Mouse (Mus musculus) kidney, embryonic 14.5 days (tissue): Measurements from ENCODE around the gene Large1. TPM values are rescaled to one million over a fixed set of nuclear protein-coding genes. Genes with fewer than 3 reads are reported as not detected.

ENCODE experiments used
- ATAC-seq: fragments of 200-750 bp; cut with Nextera tagmentation; 2 replicates; pipeline ENCODE4 v1.8.0; 2017; ENCODE audit warnings: moderate number of reproducible peaks, mild to moderate bottlenecking, moderate TSS enrichment, moderate library complexity; ENCODE audit not compliant: low FRiP score, low TSS enrichment
- H3K27ac ChIP-seq: fragments of 300-500 bp; sonication (generic); 2 replicates; pipeline ENCODE4 v1.5.1; 2014; ENCODE audit warnings: low read depth, mild to moderate bottlenecking, low read length, moderate library complexity, mixed read lengths
- H3K27me3 ChIP-seq: fragments of 300-500 bp; sonication (generic); 2 replicates; pipeline ENCODE4 v1.6.1; 2014; ENCODE audit warnings: mild to moderate bottlenecking, low read length; ENCODE audit not compliant: control insufficient read depth, insufficient read depth
- H3K36me3 ChIP-seq: fragments of 300-500 bp; sonication (generic); 2 replicates; pipeline ENCODE4 v1.6.1; 2014; ENCODE audit warnings: low read length, mixed read lengths; ENCODE audit not compliant: control insufficient read depth, insufficient read depth
- H3K4me1 ChIP-seq: fragments of 300-500 bp; sonication (generic); 2 replicates; pipeline ENCODE4 v1.6.1; 2014; ENCODE audit warnings: low read length, mixed read lengths; ENCODE audit not compliant: control insufficient read depth, insufficient read depth
- H3K4me2 ChIP-seq: fragments of 300-500 bp; sonication (generic); replicated peaks from 2 replicates; pipeline ENCODE4 v1.6.1; 2014; ENCODE audit warnings: low read depth, mild to moderate bottlenecking, low read length
- H3K4me3 ChIP-seq: fragments of 300-500 bp; sonication (generic); 2 replicates; pipeline ENCODE4 v1.5.1; 2014; ENCODE audit warnings: mild to moderate bottlenecking, low read length
- H3K9ac ChIP-seq: fragments of 300-500 bp; sonication (generic); 2 replicates; pipeline ENCODE4 v1.6.1; 2014; ENCODE audit warnings: low read depth, mild to moderate bottlenecking, low read length, moderate library complexity
- H3K9me3 ChIP-seq: fragments of 300-500 bp; sonication (generic); 2 replicates; pipeline ENCODE4 v1.6.1; 2016; ENCODE audit warnings: low read length; ENCODE audit not compliant: control insufficient read depth
- WGBS: fragments of 180-500 bp; shearing (Covaris S2); extraction: QIAGEN DNeasy Blood & Tissue Kit; methylation state at CpG from one replicate; pipeline ENCODE4 v1.1.7; 2014; 5-methylcytosine and 5-hydroxymethylcytosine counted together
- polyA plus RNA-seq: library from polyadenylated mRNA; unstranded; fragments of >200 nt; fragmentation: Nextera tagmentation; extraction: Ambion mirVana; gene quantifications from 2 replicates; pipeline ENCODE4 v1.2.1, GENCODE M21; 2014

Large1 gene
- polyA plus RNA-seq, 1 experiment from 2014 or later, result 10.4 TPM

DNA sequence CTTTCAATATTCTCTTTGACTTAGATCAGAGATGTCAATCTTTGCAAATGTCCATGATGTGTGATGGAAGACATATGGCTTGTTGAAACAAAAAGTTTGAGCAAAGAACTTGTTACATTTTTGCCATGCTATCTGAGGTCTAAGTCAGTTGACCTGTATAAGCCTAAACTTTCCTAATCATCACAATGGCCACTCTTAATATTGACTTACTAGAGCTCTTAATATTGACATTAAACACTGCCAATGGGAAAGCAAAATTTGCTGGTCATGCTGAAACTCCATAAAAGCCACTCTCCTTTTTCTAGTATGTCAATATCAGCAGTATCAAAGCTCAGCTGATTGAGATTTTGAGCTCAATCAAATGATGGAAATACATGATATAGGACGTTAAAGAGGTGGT is 298.6 kb downstream of the Large1 start:
- H3K9me3 ChIP-seq, result no peaks in the 10 kb centered on the region
- no peak for ATAC-seq
- H3K9ac ChIP-seq, result no peak overlapping the region
- no peak overlapping the region for H3K4me2 ChIP-seq
- no peaks in the 10 kb centered on the region for H3K36me3 ChIP-seq
- H3K4me3 ChIP-seq, result no peak overlapping the region
- 0 out of 2 replicates have a peak, but pooled peaks cover 2% of the 10 kb centered on the region for H3K4me1 ChIP-seq
- no peak overlapping the region for H3K27ac ChIP-seq
- H3K27me3 ChIP-seq, result no peaks in the 10 kb centered on the region
- WGBS, result 62% methylated on average over 1 of the region's 1 CpGs

DNA sequence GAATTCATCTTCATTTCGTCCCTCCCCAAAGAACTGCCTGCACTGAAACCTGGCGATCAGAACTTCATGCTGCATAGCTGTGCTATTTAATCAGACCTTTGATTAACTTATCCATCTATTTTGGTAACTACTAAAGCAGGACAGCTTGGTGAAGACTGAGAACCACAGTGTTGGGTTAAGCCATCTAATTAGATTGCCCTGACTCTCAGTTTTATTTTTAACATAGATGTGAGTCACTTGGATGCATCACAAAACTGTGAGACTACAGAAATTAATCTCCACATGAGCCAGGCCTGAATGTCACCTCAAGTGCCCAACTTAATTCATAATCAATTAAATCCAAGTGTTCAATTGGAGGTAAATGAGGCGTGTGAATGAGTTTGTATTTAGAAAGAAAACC is 299.5 kb downstream of the Large1 start:
- Histone ChIP-seq H3K4me1 (0 out of 2 replicates have a peak, but pooled peaks cover 2% of the 10 kb centered on the region), H3K36me3 (no peaks in the 10 kb centered on the region), H3K4me3 (no peak overlapping the region), H3K9ac (no peak overlapping the region), H3K27ac (no peak overlapping the region), H3K9me3 (no peaks in the 10 kb centered on the region), H3K4me2 (no peak overlapping the region), H3K27me3 (no peaks in the 10 kb centered on the region)
- 85% methylated on average over 3 of the region's 3 CpGs for WGBS
- no peak for ATAC-seq

DNA sequence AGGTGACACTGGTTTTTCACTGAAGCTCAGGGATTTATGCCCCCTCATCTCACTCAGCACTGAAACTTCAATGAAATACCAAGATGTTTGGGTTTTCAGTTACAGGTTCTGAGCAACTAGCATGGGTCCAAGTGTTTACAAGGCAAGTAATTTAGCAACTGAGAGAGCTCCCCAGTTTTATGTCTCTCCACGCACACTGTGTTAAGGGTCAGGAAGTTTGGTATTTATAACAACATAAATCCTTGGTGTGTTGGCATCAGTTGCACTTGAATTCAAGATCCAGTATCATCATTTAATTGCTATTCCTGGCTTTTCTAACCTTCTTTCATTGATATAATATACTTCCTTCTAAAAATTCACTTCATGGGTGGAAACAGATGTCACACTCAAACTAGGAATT is 300.9 kb downstream of the Large1 start:
- Histone ChIP-seq H3K27me3 (no peaks in the 10 kb centered on the region), H3K27ac (no peak overlapping the region), H3K4me1 (0 out of 2 replicates have a peak, but pooled peaks cover 2% of the 10 kb centered on the region), H3K4me3 (no peak overlapping the region), H3K9ac (no peak overlapping the region), H3K4me2 (no peak overlapping the region), H3K36me3 (no peaks in the 10 kb centered on the region), H3K9me3 (no peaks in the 10 kb centered on the region)
- ATAC-seq, result peak; percentile 43; the same call in 1 of the 2 replicates
- WGBS, result 28% methylated on average over 1 of the region's 1 CpGs

DNA sequence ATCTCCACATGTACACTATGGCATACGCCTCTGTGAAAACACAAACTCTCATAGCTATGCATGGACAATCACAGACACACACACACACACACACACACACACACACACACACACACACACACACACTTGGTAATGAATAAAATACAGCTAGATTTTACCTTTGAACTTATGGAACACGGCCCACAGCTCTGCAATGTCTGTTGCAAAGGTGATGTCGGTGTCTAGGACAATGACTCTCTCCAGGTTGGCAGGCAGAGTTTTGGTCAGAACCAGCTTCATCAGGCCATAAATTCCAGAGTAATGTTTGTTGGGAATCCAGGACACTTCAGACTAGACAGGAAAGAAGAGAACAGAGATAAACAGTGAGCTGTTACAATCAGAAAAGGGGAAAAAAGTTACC is 305.2 kb downstream of the Large1 start:
- H3K4me3 ChIP-seq, result no peak overlapping the region
- H3K27ac ChIP-seq, result no peak overlapping the region
- H3K9me3 ChIP-seq, result no peaks in the 10 kb centered on the region
- no peak for ATAC-seq
- no peak overlapping the region for H3K4me2 ChIP-seq
- 0 out of 2 replicates have a peak, but pooled peaks cover 2% of the 10 kb centered on the region for H3K4me1 ChIP-seq
- no peak overlapping the region for H3K9ac ChIP-seq
- 87% methylated on average over 3 of the region's 3 CpGs for WGBS
- no peaks in the 10 kb centered on the region for H3K27me3 ChIP-seq
- no peaks in the 10 kb centered on the region for H3K36me3 ChIP-seq

DNA sequence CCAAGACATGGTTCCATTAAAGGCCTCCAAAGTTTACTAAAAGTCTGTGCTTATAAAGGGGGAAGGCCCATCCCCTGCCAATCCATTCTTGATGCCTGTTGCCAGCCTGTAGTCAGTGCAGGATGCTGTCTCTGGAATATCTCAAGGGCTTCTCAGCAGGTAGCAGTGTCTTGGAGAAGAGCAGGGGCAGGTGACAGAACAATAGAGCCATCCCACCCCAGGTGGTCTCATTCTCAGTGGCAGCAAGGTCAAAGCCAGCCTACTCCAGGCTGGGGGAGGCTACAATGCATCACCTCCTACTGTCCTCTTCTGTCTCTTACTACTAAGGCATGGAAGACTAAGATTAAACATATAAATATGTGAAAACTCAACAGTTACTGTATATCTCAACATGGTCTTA is 323.6 kb downstream of the Large1 start:
- no peak overlapping the region for H3K9ac ChIP-seq
- no peaks in the 10 kb centered on the region for H3K36me3 ChIP-seq

DNA sequence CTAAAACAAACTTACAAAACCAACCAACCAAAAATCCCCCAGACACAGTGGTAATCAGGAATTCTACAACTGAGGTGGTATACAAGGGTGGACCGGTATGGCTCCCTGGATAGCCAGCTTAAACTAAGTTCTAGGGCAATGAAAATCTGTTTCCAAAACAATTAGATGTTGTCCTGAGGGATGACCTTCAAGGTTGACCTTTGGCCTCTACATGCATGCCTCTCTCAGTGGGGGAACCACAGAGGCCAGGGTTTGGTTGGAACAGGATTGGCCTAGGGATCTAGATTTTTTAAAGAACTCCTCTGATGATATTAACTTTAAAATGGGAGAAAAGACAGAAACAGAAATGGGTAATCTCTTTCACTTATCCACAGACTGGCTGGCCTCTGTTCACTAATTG is 335.1 kb downstream of the Large1 start:
- H3K4me2 ChIP-seq, result no peak overlapping the region
- H3K27me3 ChIP-seq, result no peaks in the 10 kb centered on the region
- no peak overlapping the region for H3K4me3 ChIP-seq
- ATAC-seq, result no peak
- H3K9me3 ChIP-seq, result no peaks in the 10 kb centered on the region
- WGBS, result 83% methylated on average over 1 of the region's 1 CpGs
- no peaks in the 10 kb centered on the region for H3K4me1 ChIP-seq
- no peaks in the 10 kb centered on the region for H3K36me3 ChIP-seq
- H3K9ac ChIP-seq, result no peak overlapping the region
- no peak overlapping the region for H3K27ac ChIP-seq

More for the DNA sequence above, 323.6 kb downstream of the Large1 start:
- Histone ChIP-seq H3K27ac (no peak overlapping the region), H3K4me2 (no peak overlapping the region), H3K9me3 (no peaks in the 10 kb centered on the region), H3K4me3 (no peak overlapping the region), H3K4me1 (no peaks in the 10 kb centered on the region), H3K27me3 (no peaks in the 10 kb centered on the region)
- no peak for ATAC-seq

DNA sequence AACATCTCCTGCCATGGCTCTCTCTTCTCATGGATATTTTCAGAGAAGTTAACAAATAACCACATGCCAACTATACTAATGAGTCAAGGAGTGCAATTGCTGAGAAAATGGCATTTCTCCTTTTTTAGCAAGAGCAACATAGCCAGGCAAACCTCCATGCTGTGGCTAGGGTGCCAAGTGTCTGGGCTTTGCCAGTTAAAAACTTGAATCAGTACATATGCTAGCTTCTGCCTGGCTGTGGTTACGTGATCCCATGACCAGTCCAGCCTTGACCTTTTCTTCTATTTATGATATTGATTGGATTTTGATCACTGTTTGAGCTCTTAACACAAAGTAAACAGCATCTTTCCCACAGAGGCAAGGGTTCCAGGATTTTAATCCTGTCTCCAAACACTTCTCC is 335.7 kb downstream of the Large1 start:
- no peaks in the 10 kb centered on the region for H3K36me3 ChIP-seq
- H3K27ac ChIP-seq, result no peak overlapping the region
- H3K4me3 ChIP-seq, result no peak overlapping the region
- H3K9me3 ChIP-seq, result no peaks in the 10 kb centered on the region
- H3K4me1 ChIP-seq, result no peaks in the 10 kb centered on the region
- 89% methylated on average over 1 of the region's 1 CpGs for WGBS
- no peak overlapping the region for H3K4me2 ChIP-seq
- no peaks in the 10 kb centered on the region for H3K27me3 ChIP-seq
- ATAC-seq, result no peak
- no peak overlapping the region for H3K9ac ChIP-seq

DNA sequence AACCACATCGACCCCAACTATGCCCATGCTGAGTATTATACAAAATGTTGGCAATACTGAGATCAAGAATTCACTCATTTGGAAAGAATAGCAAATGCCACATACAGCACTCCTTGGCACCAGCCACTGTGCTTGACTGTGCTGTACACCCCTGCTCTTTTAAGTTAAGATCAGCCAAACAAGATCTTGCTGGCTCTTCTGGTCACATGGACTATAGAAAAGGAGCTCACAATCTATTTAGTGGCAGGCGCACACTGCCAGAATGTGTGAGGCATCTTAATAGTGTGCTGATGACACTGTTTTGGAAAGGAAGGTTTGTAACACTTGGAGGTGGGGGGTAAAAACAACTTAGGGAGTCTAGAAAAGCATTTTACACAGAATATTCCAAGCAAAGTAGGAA is 337.0 kb downstream of the Large1 start:
- WGBS, result 96% methylated on average over 2 of the region's 2 CpGs
- no peaks in the 10 kb centered on the region for H3K9me3 ChIP-seq
- no peaks in the 10 kb centered on the region for H3K36me3 ChIP-seq
- no peak overlapping the region for H3K9ac ChIP-seq
- no peak overlapping the region for H3K4me2 ChIP-seq
- ATAC-seq, result no peak
- H3K4me3 ChIP-seq, result no peak overlapping the region
- H3K27ac ChIP-seq, result no peak overlapping the region
- no peaks in the 10 kb centered on the region for H3K4me1 ChIP-seq
- H3K27me3 ChIP-seq, result no peaks in the 10 kb centered on the region

DNA sequence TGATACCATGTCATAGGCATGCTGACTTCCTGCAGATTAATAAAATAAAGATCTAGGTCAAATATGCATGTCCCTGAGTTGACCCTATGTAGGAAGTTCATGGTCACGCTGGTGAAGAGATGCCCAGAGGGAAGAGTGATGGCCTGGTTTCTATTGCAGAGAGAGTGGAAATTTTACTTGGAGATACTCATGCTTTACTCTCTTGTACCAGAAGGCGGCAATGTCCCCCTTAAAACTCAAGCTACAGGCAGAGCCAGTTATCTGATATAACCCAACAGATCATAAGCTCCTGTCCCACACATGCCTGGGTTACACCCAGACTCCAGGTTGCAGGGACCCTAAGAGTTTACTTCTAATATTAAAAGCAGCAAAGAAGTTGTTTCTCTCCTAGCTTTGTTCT is 345.9 kb downstream of the Large1 start:
- Histone ChIP-seq H3K27me3 (no peaks in the 10 kb centered on the region), H3K36me3 (no peaks in the 10 kb centered on the region), H3K4me2 (no peak overlapping the region), H3K27ac (no peak overlapping the region), H3K9me3 (no peaks in the 10 kb centered on the region), H3K9ac (no peak overlapping the region), H3K4me1 (no peaks in the 10 kb centered on the region), H3K4me3 (no peak overlapping the region)
- WGBS, result 34% methylated on average over 2 of the region's 2 CpGs
- peak; percentile 39; the same call in 1 of the 2 replicates for ATAC-seq
